Mouse (Mus musculus) lung, postnatal 0 days (tissue): ENCODE measurements around the gene 4930470P17Rik. TPM values are rescaled to one million over a fixed set of nuclear protein-coding genes. Genes with fewer than 3 reads are reported as not detected.

Experiments
- ATAC-seq: fragments of 200-750 bp; cut with Nextera tagmentation; 2 replicates; pipeline ENCODE4 v1.8.0; 2017; ENCODE audit warnings: moderate library complexity
- DNase-seq: peaks from one replicate; pipeline ENCODE4 v3.0.0-alpha.2; 2016; ENCODE audit warnings: low spot score
- H3K27ac ChIP-seq: fragments of 300-500 bp; sonication (generic); 2 replicates; pipeline ENCODE4 v1.5.1; 2014; ENCODE audit warnings: antibody characterized with exemption, mild to moderate bottlenecking, low read length, mixed read lengths
- H3K27me3 ChIP-seq: fragments of 300-500 bp; sonication (generic); replicated peaks from 2 replicates; pipeline ENCODE4 v1.6.1; 2014; ENCODE audit warnings: low read length, mixed read lengths; ENCODE audit not compliant: insufficient read depth
- H3K36me3 ChIP-seq: fragments of 300-500 bp; sonication (generic); 2 replicates; pipeline ENCODE4 v1.6.1; 2014; ENCODE audit warnings: low read length, mixed read lengths; ENCODE audit not compliant: insufficient read depth
- H3K4me1 ChIP-seq: fragments of 300-500 bp; sonication (generic); 2 replicates; pipeline ENCODE4 v1.6.1; 2014; ENCODE audit warnings: antibody characterized with exemption, low read depth, low read length, mixed read lengths; ENCODE audit not compliant: insufficient read depth
- H3K4me2 ChIP-seq: fragments of 300-500 bp; sonication (generic); replicated peaks from 2 replicates; pipeline ENCODE4 v1.6.1; 2014; ENCODE audit warnings: low read depth, mild to moderate bottlenecking, low read length, moderate library complexity, mixed read lengths
- H3K4me3 ChIP-seq: fragments of 300-500 bp; sonication (generic); 2 replicates; pipeline ENCODE4 v1.5.1; 2014; ENCODE audit warnings: low read depth, low read length
- H3K9ac ChIP-seq: fragments of 300-500 bp; sonication (generic); replicated peaks from 2 replicates; pipeline ENCODE4 v1.6.1; 2014; ENCODE audit warnings: low read depth, mild to moderate bottlenecking
- H3K9me3 ChIP-seq: fragments of 300-500 bp; sonication (generic); 2 replicates; pipeline ENCODE4 v1.6.1; 2016; ENCODE audit warnings: low read length, mixed read lengths
- CTCF ChIP-seq: IDR thresholded peaks from 2 replicates; pipeline ENCODE4 v1.5.1; 2016; ENCODE audit warnings: antibody characterized with exemption, mild to moderate bottlenecking
- EP300 ChIP-seq: IDR thresholded peaks from 2 replicates; pipeline ENCODE4 v1.6.1; 2016; ENCODE audit warnings: antibody characterized with exemption, mild to moderate bottlenecking, control low read depth
- WGBS: fragments of 180-500 bp; shearing (Covaris S2); extraction: QIAGEN DNeasy Blood & Tissue Kit; methylation state at CpG from one replicate; pipeline ENCODE4 v1.1.7; 2014; 5-methylcytosine and 5-hydroxymethylcytosine counted together
- polyA plus RNA-seq: library from polyadenylated mRNA; unstranded; fragments of >200 nt; fragmentation: Nextera tagmentation; extraction: Ambion mirVana; gene quantifications from 2 replicates; pipeline ENCODE4 v1.2.1, GENCODE M21; 2015

The 4930470P17Rik gene
- not detected in 2 replicates for polyA plus RNA-seq

- H3K36me3 ChIP-seq = no peaks in the 10 kb centered on the region
- H3K4me3 ChIP-seq = no peak within 1 kb of the TSS
- no peak within 1 kb of the TSS for H3K27ac ChIP-seq
- WGBS = 66% methylated on average over 9 of the region's 9 CpGs
- ATAC-seq (no peak), DNase-seq (no peak)
- no peaks in the 10 kb centered on the region for H3K9me3 ChIP-seq
- H3K9ac ChIP-seq = no peak within 1 kb of the TSS
- no peak within 1 kb of the TSS for H3K4me2 ChIP-seq
- H3K4me1 ChIP-seq = no peaks in the 10 kb centered on the region
- TF ChIP-seq CTCF = no peak
- TF ChIP-seq EP300 = no peak
- H3K27me3 ChIP-seq = no peaks in the 10 kb centered on the region
These were observed at the start of gene 4930470P17Rik for GRCm38 (mm10) chr2:170601917-170602316. Gene 4930470P17Rik, minus strand, starts transcription at chr2:170602017.

GRCm38 (mm10) chr2:170651483-170651882 is 49.7 kb upstream of the 4930470P17Rik start:
- H3K36me3 ChIP-seq = no peaks in the 10 kb centered on the region
- H3K27ac ChIP-seq = no peak overlapping the region
- no peaks in the 10 kb centered on the region for H3K4me1 ChIP-seq
- WGBS = 87% methylated on average over 1 of the region's 1 CpGs
- no peak for ATAC-seq
- no peaks in the 10 kb centered on the region for H3K9me3 ChIP-seq
- no peak overlapping the region for H3K4me3 ChIP-seq
- no peak overlapping the region for H3K4me2 ChIP-seq
- no peak overlapping the region for H3K9ac ChIP-seq
- H3K27me3 ChIP-seq = no peaks in the 10 kb centered on the region
- TF ChIP-seq CTCF = 0 out of 2 replicates have a peak, but pooled peaks have one; percentile 24
- no peak for TF ChIP-seq EP300
- no peak for DNase-seq

- WGBS = 51% methylated on average over 11 of the region's 11 CpGs
These were observed 46.7 kb upstream of the 4930470P17Rik start for GRCm38 (mm10) chr2:170648542-170648941.

GRCm38 (mm10) chr2:170646201-170646600 is 44.4 kb upstream of the 4930470P17Rik start:
- 69% methylated on average over 6 of the region's 6 CpGs for WGBS
- H3K27me3 ChIP-seq = no peaks in the 10 kb centered on the region
- no peak overlapping the region for H3K4me2 ChIP-seq
- no peak for ATAC-seq
- no peak for DNase-seq
- no peaks in the 10 kb centered on the region for H3K4me1 ChIP-seq
- H3K9me3 ChIP-seq = no peaks in the 10 kb centered on the region
- no peak overlapping the region for H3K4me3 ChIP-seq
- TF ChIP-seq EP300 (no peak), CTCF (no peak)
- no peaks in the 10 kb centered on the region for H3K36me3 ChIP-seq
- H3K9ac ChIP-seq = no peak overlapping the region
- no peak overlapping the region for H3K27ac ChIP-seq

More at GRCm38 (mm10) chr2:170648542-170648941, 46.7 kb upstream of the 4930470P17Rik start:
- H3K9me3 ChIP-seq = no peaks in the 10 kb centered on the region
- H3K9ac ChIP-seq = no peak overlapping the region
- ATAC-seq (no peak), DNase-seq (no peak)
- no peak overlapping the region for H3K27ac ChIP-seq
- no peaks in the 10 kb centered on the region for H3K4me1 ChIP-seq
- no peaks in the 10 kb centered on the region for H3K36me3 ChIP-seq
- H3K4me2 ChIP-seq = no peak overlapping the region
- no peak for TF ChIP-seq EP300
- H3K4me3 ChIP-seq = no peak overlapping the region
- no peaks in the 10 kb centered on the region for H3K27me3 ChIP-seq

GRCm38 (mm10) chr2:170642338-170642806 is 40.6 kb upstream of the 4930470P17Rik start:
- H3K4me1 ChIP-seq = no peaks in the 10 kb centered on the region
- H3K36me3 ChIP-seq = no peaks in the 10 kb centered on the region
- H3K9me3 ChIP-seq = no peaks in the 10 kb centered on the region
- no peaks in the 10 kb centered on the region for H3K27me3 ChIP-seq
- no peak overlapping the region for H3K4me3 ChIP-seq
- WGBS = 56% methylated on average over 4 of the region's 4 CpGs
- ATAC-seq = no peak
- no peak for DNase-seq
- no peak overlapping the region for H3K9ac ChIP-seq
- TF ChIP-seq CTCF (no peak), EP300 (no peak)
- no peak overlapping the region for H3K4me2 ChIP-seq
- H3K27ac ChIP-seq = no peak overlapping the region

- Histone ChIP-seq H3K4me2 (no peak overlapping the region), H3K4me3 (no peak overlapping the region), H3K27ac (no peak overlapping the region), H3K36me3 (no peaks in the 10 kb centered on the region), H3K4me1 (no peaks in the 10 kb centered on the region), H3K9me3 (no peaks in the 10 kb centered on the region), H3K27me3 (no peaks in the 10 kb centered on the region), H3K9ac (no peak overlapping the region)
- WGBS = 82% methylated on average over 11 of the region's 11 CpGs
- DNase-seq = no peak
- no peak for TF ChIP-seq EP300
- no peak for TF ChIP-seq CTCF
- no peak for ATAC-seq
These were observed 38.5 kb upstream of the 4930470P17Rik start for GRCm38 (mm10) chr2:170640281-170640680.

- Histone ChIP-seq H3K27me3 (no peaks in the 10 kb centered on the region), H3K9ac (no peak overlapping the region), H3K4me3 (no peak overlapping the region), H3K9me3 (no peaks in the 10 kb centered on the region), H3K27ac (no peak overlapping the region), H3K4me2 (no peak overlapping the region), H3K36me3 (no peaks in the 10 kb centered on the region), H3K4me1 (no peaks in the 10 kb centered on the region)
- no peak for DNase-seq
- no peak for ATAC-seq
- TF ChIP-seq EP300 (no peak), CTCF (no peak)
- 38% methylated on average over 8 of the region's 8 CpGs for WGBS
These were observed 36.9 kb upstream of the 4930470P17Rik start for GRCm38 (mm10) chr2:170638746-170639145.
